Mouse (Mus musculus) fibroblast of lung, adult 2 months (primary cell): Measurements from ENCODE around the gene Tas1r2.

Experiments used
- DNase-seq: peaks from one replicate; pipeline ENCODE4 v3.0.0-alpha.2; 2011; ENCODE audit warnings: low read depth

Gene Tas1r2

DNA sequence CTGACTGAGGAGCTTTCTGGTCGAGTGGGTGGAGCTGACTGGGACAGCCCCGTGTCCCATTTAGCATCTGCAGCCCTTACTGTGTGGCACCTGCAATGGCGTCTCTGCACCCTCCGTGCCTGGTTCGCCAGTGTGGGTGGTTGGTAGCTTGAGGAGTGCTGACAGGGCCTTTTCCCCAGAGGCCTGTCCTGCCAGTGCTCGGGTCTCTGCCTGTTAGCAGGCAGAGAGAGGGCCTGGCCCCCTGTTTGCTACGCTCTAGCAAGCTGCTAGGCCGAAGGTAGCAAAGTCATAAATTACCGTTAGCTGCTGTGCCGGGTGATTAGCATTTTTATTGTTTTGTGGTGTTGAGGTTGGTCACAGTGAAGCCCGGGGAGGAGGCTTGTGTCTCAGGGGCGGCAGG is 13.5 kb upstream of the Tas1r2 start:
- no peak for DNase-seq

DNA sequence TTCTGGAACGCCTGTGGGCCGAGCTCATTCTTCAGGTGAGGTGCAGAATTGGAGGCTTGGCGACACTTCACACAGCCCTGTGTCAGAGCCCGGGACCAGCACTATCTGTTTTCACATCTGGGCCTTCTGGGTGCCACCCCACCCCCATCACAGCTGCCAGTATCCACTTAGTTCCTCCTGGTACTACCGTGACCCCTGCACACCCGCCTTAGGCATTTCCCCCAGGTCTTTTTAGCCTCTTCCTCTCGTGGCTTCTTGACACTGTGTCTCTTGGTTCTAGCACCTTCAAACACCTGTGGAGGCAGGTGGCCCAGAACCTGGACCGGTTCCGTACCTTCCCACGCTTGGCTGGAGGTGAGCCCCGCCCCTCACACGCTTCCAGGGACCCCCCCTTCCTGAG is 13.0 kb upstream of the Tas1r2 start:
- no peak for DNase-seq

DNA sequence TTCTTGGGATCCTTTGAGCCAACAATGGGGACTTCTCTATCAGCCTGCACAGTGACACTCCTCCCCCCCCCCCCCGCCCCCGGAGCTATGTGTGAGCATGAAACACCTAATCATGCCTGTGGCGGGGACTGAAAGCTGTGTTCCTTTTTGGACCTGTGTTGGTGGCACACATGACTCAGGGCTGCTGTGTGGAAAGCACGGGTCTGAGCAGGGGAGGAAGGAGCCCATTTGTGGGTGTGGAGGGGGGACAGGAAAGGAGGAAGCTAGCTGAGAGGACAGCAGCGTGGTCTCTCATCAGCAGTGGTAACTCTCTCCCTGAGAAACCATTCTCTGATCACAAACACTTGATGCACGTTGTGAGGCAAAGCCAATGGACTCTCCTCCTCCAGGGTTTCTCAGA is 12.6 kb upstream of the Tas1r2 start:
- DNase-seq = no peak

DNA sequence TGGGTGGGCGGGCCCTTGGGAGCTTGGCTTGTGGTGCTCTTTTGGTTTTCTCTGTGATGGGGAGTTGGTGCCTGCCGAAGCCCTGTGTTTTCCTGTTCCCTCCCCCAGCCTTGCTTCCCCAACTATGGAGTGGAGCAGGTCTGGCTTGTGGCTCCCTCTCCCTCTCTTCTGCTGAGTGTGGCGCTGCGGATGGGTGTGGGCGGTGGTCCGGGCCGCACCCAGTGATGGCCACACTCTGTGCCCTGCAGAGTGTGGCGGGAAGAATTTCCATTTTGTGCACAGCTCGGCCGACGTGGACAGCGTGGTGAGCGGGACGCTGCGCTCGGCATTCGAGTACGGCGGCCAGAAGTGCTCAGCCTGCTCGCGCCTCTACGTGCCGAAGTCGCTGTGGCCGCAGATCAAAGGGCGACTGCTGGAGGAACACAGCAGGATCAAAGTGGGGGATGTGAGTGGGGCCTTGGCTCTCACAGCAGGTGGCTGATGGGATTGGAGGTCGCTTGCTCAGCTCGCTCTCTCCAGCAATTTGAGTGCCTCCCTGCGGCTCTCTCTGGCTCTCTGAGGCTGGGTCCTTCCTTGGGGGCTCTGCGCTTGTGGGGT is 11.4 kb upstream of the Tas1r2 start:
- no peak for DNase-seq

DNA sequence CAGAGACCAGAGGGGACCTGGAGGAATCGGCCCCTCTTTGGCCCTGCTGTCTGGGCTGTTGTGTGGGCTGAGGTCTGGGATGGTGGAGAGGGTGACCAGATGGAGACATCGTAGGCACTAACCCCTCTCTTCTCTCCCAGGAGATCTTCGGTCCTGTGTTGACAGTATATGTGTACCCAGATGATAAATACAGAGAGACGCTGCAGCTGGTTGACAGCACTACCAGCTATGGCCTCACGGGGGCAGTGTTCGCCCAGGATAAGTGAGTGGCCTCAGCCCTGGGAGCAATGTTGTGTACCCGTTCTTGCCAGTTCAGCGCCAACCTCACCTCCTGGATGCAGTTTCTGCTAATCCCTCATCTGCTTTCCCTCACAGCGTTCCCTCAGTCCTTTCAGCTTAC is 9.4 kb upstream of the Tas1r2 start:
- DNase-seq = no peak

DNA sequence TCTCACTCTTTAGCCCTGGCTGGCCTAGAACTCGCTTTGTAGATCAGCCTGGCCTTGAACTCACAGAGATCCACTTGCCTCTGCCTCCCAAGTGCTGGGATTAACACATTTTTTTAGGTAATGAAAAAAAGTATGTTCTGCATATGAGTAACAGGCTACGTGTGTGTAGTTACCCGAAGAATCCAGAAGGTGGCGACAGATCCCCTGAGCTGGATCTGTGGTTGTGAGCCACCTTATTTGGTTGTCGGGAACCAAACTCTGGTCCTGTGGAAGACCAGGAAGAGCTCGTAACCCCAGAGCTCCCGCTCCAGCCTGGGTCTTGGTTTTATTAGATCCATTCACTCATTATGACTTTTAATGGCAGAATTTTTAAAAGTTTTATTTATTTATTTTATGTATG is 6.4 kb upstream of the Tas1r2 start:
- no peak for DNase-seq

DNA sequence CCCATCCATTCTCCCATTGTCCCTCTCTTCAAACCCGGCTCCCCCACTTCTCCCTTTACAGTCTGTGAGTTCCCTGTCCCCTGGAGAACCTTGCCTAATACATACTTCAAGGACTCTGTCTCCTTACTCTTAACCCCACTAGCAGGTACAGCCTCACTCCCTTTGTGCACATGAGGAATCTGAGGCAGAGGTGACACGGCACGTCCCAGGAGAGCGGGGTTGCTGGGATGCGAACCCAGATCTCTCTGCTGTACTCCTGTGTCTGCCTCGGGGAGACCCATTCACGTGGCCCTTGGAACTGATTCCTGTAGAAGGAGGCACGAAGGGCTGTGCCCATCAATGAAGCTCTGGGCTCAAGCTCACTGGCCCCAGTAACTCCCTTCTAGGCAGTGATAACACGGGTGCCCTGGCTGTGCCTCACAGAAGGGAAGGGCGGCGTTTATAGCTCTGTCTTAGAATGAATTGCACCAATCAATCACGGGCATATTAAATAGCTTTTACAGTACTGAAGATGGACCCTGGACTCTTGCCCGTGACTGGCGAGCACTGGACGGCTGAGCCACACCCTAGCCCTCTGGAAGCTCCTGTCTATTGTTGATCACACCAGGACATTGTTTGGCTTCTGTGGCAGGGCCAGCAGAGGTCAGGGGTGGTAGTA is 3.1 kb upstream of the Tas1r2 start:
- no peak for DNase-seq

DNA sequence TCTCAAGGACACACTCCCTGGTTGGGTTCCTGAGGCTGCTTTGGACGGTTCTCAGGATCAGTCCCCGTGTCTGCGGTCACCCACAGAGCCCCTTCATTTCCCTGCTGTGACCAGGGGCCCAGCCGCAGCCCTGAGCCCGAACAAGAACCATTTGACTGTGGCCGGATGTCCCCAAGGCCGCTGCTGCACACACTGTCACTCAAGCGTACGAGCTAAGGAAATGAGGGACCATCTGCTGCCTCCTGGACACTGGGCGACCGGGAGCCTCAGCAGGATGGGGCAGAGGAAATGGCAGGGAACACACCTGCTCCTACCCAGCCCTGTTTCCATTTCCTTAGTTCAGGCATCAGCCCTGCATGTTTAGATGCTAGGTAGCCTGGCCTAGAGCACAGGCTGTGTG is 2.4 kb upstream of the Tas1r2 start:
- DNase-seq = no peak

DNA sequence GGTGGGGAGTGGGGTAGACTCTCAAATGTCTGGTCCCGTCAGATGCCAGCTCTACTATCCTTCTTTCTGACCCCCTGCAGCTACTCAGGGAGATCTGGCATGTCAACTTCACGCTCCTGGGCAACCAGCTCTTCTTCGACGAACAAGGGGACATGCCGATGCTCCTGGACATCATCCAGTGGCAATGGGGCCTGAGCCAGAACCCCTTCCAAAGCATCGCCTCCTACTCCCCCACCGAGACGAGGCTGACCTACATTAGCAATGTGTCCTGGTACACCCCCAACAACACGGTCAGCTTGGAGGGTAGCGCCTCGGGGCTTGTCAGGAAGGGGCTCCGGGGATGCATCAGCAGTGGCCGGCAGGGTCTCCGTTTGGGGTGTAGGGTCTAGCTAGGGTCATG is 8.6 kb downstream of the Tas1r2 start:
- no peak for DNase-seq

DNA sequence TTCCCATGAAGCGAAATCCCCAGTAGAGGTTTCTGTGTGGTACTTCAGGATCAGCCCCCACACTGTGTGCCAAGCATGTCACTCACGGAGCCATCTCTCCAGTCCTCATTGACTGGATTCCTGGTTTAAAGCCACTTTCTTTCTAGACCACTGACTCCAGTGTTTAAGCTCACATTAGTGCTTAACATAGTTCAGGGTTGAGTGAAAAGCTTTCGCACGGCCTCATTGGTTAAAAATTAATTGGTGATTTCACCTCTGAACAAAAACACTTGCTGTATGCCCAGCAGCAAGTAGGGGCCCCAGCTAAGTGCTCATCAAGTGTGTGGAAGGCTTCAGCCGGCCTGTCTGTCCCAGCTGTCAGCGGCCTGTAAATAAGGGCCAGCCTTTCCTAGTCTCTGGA is 14.3 kb downstream of the Tas1r2 start:
- no peak for DNase-seq

DNA sequence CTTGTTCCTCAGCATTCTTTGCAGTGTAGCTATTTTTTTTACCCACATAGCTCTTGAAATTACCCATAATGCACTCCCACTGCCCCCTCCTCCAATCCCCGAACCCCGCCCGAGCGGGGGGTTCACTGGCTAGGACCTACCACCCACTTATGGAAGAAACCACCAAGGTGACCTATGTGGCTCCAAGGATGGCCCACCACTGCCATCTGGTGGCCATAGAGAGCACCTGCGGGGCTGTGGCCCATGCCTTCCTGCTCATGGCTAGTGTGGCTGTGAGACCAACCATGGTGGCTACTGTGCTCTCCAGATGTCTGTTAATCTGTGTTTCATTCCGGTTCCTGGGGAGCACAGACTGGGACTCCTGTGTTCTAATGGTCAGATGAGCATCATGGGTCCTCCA is 16.5 kb downstream of the Tas1r2 start:
- DNase-seq = peak; percentile 10

DNA sequence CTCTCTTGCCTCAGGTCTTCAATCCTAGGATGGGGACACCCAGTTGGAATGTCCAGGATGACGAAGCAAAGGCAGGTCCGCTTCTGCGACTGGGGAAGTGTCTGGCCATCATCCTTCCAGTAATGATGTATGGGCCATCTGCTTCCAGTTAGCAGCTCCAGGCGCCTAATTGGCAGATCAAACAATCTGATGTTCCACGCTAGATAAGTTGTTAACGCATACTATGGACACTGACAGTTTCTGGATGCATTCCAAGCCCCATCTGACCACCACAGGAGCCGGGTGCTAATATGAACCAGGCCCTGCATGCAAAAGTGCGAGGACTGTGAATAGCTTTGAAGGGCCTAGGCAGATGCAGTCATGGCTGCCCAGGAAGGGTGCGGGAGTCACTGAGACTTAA is 22.4 kb downstream of the Tas1r2 start:
- DNase-seq = no peak

DNA sequence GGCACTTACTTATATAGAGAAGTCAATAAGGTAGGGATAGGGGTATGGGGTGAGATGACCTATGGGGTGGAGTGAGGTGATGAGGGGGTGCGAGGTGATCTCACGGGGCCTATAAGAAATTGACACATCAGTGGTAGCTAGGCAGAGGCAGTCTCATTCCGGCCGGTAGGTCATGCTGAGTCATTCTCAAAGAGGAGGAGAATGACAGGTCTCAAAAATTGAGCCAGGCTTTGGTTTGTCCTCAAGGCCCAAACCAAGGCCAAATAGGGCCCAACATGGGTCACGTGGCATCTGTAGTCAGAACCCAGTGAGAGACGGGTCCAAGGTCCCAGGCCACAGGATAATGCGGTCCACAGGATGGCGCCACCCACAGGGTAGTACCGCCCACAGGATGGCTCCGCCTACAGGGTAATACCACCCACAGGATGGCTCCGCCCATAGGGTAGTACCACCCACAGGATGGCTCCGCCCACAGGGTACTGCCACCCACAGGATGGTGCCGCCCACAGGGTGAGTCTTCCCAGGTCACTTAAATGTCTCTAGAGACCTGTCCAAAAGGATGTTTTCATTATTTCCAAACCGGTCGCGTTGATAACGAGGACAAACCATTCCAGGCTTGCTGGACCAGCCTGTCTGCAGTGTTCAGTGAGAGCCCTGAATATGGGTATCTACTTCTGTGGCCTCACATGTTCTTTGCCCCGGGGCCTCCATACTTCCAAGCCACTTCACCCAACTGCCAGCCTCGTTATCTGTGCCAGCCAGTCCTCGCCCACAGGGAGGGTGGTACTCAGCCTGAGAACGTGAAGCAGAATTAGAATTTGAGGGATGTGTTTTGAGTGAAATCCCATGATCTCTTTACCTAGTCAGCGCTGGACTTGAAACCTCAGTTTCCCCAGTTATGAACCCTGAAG is 30.6 kb downstream of the Tas1r2 start:
- DNase-seq = no peak

DNA sequence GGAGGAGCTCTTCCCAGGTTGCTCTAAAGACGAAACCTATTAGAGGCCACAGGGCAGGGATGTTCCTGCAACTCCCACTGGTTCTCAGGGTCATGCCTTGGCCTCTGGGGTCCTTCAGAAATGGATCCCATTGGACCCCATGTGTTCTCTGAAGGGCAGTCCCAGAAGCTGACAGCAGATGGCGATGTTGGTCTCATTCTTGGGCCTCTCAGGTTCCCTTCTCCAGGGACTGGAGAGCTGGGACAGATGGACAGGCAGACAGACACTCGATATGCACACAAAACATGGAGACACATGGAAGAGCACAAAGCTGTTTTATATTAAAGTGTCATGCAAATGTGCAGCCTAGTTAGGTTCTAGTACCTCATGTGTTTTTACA is 31.3 kb downstream of the Tas1r2 start:
- DNase-seq = no peak

DNA sequence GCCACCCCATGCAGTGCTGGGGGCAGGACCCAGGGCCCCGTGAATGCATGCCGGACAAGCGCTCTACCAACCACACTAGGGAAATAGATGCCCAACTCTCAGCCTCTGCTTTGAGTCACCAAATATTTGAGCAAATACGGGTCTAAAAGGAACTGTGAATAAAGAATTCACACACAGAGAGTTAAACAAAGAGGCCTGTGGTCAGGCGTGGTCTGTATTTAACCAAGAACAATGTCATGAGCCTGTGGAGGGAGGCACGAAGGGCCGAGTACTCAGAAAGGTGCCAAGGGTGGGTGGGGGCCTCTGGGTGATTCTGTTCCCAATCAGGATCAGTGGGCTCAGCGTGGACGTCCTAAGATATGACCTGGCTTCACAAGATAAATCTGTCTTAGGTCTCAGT is 34.7 kb downstream of the Tas1r2 start:
- DNase-seq = no peak

DNA sequence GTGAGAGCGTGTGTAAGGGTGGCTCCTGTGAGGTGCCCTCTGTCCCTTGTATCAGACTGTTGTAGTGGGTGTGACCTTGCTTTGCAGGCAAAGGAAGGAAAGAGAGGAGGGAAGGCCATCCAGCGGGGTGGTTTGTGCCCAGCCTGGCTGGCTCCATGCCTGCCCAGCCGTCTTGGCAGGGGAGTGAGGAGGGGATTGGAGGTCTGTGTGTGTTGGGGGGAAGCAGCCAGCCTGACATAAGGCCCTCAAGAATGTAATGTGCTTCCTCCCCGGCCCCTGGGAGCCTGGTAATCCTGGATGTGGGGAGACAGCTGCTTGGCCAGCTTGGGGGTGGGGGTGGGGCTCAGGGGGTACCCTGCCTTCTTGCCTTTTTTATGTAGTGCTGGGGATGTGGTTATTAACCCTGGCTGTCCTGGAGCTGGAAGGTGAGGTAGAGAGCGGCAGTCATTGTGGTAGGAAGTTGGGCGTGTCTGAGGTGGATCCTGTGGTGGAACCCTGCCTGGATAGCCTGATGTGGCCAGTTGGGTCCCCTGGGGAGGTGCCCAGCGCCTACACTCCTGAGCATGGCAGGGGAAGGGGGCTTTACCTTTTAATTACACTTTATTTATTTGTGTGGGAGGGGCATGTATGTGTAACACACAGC is 36.4 kb downstream of the Tas1r2 start:
- no peak for DNase-seq

DNA sequence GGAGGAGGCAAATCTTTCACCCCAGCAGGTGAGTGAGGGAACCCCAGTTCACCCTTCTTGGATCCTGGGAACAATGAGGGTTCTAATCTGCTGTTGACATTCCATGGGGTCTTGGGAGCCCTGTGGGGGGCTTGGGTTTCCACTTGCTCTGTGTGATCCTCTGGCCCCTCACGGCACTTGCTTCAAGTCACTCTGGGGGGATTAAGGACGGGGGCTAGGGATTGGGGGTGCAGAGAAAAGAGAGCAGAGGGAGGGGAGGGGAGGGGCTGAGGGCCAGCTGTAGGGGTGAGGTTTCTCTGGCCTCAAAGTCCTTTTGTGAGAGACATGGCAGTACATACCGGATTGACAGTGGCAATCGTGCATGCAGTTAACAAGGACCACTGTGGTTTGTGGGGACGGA is 40.0 kb downstream of the Tas1r2 start:
- DNase-seq = no peak

DNA sequence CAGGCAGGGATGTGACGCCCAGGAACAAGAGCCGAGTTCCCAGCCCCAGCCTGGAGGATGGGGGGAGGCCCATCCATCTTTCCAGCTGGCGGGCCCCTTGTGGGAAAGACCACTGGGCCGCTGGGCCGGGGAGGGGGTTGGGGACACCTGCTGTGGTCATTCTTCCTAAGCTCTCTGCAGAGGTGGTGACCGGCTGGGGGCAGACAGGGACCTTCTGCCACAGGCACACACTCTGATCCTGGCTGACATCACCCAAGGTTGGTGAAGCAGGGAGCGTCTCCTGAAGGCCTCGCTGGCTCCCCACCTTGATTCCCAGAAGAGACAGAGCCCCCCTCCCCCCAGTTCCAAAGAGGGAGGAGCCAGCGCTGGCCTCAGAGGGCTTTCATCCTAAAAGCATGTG is 44.4 kb downstream of the Tas1r2 start:
- no peak for DNase-seq

DNA sequence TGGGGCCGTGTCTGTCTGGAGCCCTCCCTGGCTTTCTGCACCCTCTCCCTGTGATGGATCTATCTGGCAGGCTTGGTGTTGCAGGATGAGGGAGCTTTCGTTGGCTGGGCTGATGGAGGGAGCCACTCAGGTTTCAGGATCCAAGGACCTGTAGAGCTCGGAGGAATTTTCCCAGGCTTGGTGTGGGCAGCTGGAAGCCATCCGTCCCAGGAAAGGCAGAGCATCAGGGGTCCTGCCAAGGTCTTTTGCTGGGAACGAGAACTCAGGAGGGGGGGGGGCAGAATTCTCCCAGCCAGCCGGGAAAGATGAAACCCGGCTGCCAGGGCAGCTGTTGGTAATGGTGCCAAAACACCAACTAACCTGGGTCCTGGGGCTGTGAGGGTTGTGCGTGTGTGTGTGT is 45.3 kb downstream of the Tas1r2 start:
- no peak for DNase-seq

DNA sequence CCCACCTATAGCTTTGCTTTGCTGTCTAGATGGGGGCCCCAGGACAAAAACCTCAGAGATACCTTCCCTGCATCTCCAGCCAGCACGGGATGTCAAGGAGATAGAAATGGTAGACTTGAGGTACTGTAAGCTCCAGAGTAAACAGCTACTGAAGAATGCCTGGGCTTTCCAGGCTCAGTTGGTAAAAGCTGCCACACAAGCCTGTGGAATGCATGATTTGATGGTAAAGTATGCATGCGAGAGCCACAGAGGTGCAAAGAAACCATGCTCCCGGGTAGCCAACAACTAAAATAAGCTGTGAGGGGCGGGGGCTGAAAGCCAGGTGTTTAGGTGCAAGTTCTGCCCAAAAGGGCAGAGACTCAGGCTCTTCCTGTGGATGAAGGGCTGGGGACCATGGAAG is 49.6 kb downstream of the Tas1r2 start:
- no peak for DNase-seq

DNA sequence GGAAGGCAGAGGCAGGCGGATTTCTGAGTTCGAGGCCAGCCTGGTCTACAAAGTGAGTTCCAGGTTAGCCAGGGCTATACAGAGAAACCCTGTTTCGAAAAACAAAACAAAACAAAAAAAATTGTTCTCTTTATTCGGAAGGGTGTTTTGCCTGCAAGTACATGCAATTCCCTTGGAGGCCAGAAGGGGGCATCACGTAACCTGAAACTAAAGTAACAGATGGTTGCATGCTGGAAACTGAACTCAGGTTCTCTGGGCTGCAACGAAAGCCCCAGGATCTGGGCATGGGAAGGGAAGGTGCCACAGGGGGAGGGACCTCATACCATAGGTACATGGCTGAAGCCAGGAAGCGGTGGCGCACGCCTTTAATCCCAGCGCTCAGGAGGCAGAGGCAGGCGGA is 50.1 kb downstream of the Tas1r2 start:
- no peak for DNase-seq

DNA sequence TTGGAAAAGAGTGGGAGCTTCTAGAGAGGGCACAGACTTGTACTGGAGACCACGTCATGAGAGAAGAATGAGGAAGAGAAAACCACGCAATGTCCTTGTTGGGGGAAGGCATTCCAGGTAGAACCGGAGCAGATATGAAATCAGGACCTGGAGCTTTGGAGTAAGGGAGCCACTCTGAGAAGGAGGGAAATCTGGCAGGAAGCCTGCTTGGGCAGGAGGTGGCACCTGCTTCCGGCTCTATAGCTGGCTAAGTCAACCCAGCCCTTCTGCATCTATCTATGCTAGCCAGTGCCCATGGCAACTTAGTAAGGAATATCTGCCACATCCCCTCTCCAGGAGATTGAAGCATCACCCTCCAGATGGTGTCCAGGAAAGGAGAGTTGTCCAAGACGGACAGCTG is 52.6 kb downstream of the Tas1r2 start:
- DNase-seq = no peak
